Mouse (Mus musculus) kidney, adult 2 months (tissue): ENCODE measurements at regions not wholly inside any gene's neighbourhood (a gene's known extent, or its start where the extent isn't known, plus 50 kb on each side); places are given as distances from the start of the nearest gene placed in this dataset.

Experiments used
- DNase-seq: peaks from one replicate; pipeline ENCODE4 v3.0.0; 2021
- H3K27ac ChIP-seq: fragments of 200-500 bp; 2 replicates; pipeline ENCODE4 v1.5.1; 2012; ENCODE audit warnings: low read depth, low read length, control low read depth, inconsistent platforms; ENCODE audit not compliant: insufficient read depth
- H3K27me3 ChIP-seq: fragments of 200-500 bp; replicated peaks from 2 replicates; pipeline ENCODE4 v1.6.1; 2012; ENCODE audit warnings: mild to moderate bottlenecking, moderate library complexity, low read length, inconsistent platforms; ENCODE audit not compliant: control insufficient read depth, insufficient read depth
- H3K36me3 ChIP-seq: fragments of 200-500 bp; 2 replicates; pipeline ENCODE4 v1.6.1; 2012; ENCODE audit warnings: mild to moderate bottlenecking, moderate library complexity, low read length, inconsistent platforms; ENCODE audit not compliant: control insufficient read depth, insufficient read depth
- H3K4me1 ChIP-seq: fragments of 200-500 bp; 2 replicates; pipeline ENCODE4 v1.6.1; 2011; ENCODE audit warnings: low read length; ENCODE audit not compliant: control insufficient read depth, insufficient read depth
- H3K4me3 ChIP-seq: fragments of 200-500 bp; 2 replicates; pipeline ENCODE4 v1.5.1; 2011; ENCODE audit warnings: mild to moderate bottlenecking, low read depth, low read length, control low read depth; ENCODE audit not compliant: insufficient read depth
- CTCF ChIP-seq: fragments of 200-500 bp; conservative IDR thresholded peaks from 2 replicates; pipeline ENCODE4 v1.5.1; 2011; ENCODE audit warnings: low read depth, mild to moderate bottlenecking, control low read depth, low read length, moderate library complexity, mixed read lengths; ENCODE audit not compliant: insufficient read depth, insufficient read length
- POLR2A ChIP-seq: fragments of 200-500 bp; IDR thresholded peaks from one replicate; pipeline ENCODE4 v1.6.1; 2011; ENCODE audit warnings: low read depth, low read length, control low read depth
- WGBS: fragments of 180-500 bp; shearing (Covaris S2); methylation state at CpG from one replicate; pipeline ENCODE4 v1.1.7; 2018; 5-methylcytosine and 5-hydroxymethylcytosine counted together

DNA sequence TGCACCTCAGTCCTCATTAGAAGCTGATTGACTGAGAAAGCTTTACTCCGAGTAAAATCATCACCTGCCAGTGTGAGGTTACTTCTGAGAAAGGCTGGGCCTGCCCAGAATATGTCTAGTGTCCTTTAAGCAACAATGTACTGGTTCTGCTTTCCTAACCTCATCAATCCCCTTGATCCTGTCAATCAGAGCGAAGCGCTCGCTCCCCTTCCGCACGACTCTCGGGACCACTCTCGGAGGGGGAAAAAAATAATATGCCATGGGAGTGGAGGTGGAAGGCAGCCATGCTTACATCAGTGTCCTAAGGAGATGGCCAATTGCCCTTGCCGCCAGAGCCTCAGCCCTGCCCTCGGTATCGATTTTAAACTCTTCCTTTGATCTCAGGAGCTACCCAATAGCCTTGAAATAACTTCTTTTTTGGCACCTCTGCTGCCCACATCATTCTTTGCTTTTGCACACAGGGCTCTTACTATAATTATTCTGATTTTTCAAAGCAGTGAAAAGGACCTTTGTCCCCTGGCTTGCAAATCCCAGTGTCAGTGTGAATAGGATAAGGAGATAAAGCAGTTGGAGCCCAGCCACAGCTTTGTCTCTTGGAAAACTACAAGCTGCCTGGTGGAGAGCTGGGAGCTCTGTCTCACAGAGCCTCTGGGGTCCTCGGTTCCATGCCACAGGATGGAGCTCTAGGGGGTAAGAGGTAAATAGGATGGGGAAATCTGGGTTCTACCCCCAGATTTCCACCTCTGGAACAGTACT, 80.5 kb upstream of the Mon1b start:
- Histone ChIP-seq H3K27ac (no peak overlapping the region), H3K36me3 (no peaks in the 10 kb centered on the region), H3K27me3 (no peaks in the 10 kb centered on the region), H3K4me1 (no peaks in the 10 kb centered on the region), H3K4me3 (no peak overlapping the region)
- DNase-seq = no peak
- WGBS = 25% methylated on average over 12 of the region's 12 CpGs
- TF ChIP-seq CTCF = no peak
- TF ChIP-seq POLR2A = no peak

DNA sequence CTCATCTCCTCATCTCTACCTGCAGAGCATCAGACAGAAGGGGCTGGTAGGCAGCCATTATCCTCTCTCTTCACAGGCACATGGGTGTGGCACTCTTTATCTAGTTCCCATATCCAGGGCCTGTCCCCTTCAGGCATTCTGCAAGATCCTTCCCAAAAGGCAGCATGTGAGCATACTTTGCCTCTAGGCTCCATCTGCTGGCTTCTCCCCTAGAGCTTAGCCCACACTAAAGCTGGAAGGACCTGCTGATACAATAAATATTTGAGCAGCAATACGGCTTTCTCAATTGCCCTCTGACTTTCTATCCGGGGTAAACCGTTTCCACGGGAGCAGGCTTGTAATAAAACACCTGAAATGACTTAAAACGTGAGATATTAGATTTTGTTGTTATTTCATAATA, 78.4 kb upstream of the Mon1b start:
- Histone ChIP-seq H3K27ac (no peak overlapping the region), H3K4me3 (no peak overlapping the region), H3K36me3 (no peaks in the 10 kb centered on the region), H3K4me1 (no peaks in the 10 kb centered on the region), H3K27me3 (no peaks in the 10 kb centered on the region)
- WGBS = 77% methylated on average over 5 of the region's 5 CpGs
- no peak for TF ChIP-seq CTCF
- no peak for TF ChIP-seq POLR2A
- DNase-seq = no peak

DNA sequence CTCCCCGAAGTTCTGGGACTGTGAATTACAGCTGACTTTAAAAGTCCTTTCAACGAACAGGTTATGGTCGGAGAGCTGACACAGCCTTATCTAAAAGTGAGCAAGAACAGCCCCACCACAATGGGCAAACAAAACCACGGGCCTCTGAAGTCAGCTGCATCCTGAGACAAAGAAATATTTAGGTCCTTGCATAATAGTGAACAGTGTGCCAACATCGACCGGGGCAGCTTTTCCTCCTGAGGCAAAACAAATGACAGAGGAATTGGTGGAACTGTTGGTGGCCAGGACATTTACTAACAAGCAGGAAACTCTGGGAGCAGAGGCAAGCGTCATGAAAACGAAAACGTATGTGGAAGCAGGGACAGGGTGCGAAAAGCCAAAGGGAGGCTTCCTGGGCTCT, 54.3 kb upstream of the Mon1b start:
- Histone ChIP-seq H3K27me3 (no peaks in the 10 kb centered on the region), H3K4me1 (no peaks in the 10 kb centered on the region), H3K4me3 (no peak overlapping the region), H3K36me3 (no peaks in the 10 kb centered on the region), H3K27ac (no peak overlapping the region)
- TF ChIP-seq POLR2A (no peak), CTCF (no peak)
- 57% methylated on average over 10 of the region's 10 CpGs for WGBS
- no peak for DNase-seq

DNA sequence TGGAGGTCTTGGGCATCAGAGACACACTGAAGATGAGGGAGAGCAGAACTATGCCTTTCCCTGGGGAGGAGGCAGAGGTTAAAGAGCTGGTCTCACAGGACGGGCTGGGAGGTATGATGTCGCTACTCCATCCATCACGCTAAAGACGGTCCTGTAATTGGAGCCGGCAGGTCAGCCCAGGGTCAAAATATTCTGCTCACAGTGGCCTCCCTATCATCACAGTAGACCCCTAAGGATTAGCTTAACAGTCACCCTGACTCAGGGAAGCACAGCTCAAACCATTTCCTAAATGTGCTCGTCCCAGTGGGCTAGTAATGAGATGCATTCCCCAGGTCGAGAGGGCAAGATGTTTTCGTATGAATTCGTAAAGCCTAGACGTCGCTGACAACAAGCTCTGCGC, 53.7 kb upstream of the Mon1b start:
- H3K27me3 ChIP-seq = no peaks in the 10 kb centered on the region
- H3K36me3 ChIP-seq = no peaks in the 10 kb centered on the region
- DNase-seq = no peak
- H3K4me3 ChIP-seq = no peak overlapping the region
- 18% methylated on average over 12 of the region's 12 CpGs for WGBS
- TF ChIP-seq POLR2A (no peak), CTCF (no peak)
- H3K4me1 ChIP-seq = no peaks in the 10 kb centered on the region
- no peak overlapping the region for H3K27ac ChIP-seq

DNA sequence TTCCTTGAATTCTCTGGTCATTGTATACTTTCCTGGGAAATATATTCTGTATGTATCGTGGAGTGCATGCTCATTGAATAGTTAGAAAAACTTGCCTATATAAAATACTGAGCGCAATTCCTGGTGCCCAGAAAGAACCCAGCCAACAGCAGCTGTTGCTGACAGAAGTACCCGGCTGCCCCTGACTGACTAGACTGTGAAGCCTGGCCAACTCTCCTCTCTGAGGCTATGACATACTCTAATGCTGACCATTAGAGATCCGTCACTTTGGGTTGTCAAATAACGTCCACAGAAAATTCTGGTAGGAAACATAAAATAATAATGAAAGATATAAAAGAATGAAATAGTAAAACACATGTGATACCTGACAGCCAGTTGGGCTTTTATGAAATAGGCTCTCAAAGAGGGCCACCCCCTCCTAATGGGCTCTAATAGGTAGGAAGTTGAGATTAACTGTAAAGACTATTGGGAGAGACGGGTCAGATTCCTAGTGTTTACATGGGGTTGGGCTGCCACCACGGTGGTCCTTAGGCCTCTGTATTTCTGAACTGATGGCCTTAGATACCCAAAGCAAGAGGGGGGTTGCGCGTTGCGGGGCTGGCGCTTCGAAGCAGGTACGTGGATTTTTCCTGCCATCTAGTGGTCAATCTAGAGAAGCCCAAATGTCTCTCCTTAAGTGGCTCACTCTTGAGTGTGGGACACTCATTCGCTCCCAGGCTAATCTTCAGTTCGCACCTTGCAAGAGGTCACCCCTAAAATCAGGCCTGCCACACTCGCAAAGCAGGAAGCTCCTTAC, 53.0 kb upstream of the Mon1b start:
- WGBS = 19% methylated on average over 16 of the region's 16 CpGs

DNA sequence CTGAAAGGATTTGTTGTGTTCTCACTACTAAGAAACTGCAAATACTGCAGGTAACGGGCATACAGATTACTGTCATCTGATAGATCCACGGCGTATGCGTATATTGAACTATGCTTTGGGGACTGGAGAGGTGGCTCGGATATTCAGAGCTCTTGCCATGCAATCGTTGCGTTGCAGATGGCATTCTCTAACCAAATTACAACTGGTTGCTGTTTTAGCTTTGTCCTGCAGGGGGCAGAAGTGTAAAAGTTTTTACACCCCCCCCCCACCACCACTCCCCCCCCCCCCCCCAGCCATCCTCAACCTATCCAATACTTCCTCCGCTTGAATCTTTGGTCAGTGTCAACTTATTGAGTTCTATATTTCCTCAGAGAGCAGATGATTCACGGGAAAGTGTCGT, 51.6 kb upstream of the Mon1b start:
- no peaks in the 10 kb centered on the region for H3K4me1 ChIP-seq
- no peak for DNase-seq
- WGBS = 76% methylated on average over 10 of the region's 10 CpGs
- TF ChIP-seq CTCF (no peak), POLR2A (no peak)
- H3K27me3 ChIP-seq = no peaks in the 10 kb centered on the region
- H3K4me3 ChIP-seq = no peak overlapping the region
- no peak overlapping the region for H3K27ac ChIP-seq
- no peaks in the 10 kb centered on the region for H3K36me3 ChIP-seq

More for the DNA sequence above, 53.0 kb upstream of the Mon1b start:
- peak; percentile 9 for DNase-seq
- Histone ChIP-seq H3K27me3 (no peaks in the 10 kb centered on the region), H3K27ac (no peak overlapping the region), H3K4me1 (no peaks in the 10 kb centered on the region), H3K4me3 (no peak overlapping the region), H3K36me3 (no peaks in the 10 kb centered on the region)
- TF ChIP-seq CTCF (peak; percentile 53; the same call in 1 of the 2 replicates), POLR2A (no peak)
